Mouse (Mus musculus): ENCODE data around the gene Mrs2. TPM values are rescaled to one million over a fixed set of nuclear protein-coding genes. Genes with fewer than 3 reads are reported as not detected.

Mrs2 gene
- polyA plus RNA-seq (2017; shearing (Covaris generic)) = 1 to 10 TPM; 4.9 to 5.1 TPM

DNA sequence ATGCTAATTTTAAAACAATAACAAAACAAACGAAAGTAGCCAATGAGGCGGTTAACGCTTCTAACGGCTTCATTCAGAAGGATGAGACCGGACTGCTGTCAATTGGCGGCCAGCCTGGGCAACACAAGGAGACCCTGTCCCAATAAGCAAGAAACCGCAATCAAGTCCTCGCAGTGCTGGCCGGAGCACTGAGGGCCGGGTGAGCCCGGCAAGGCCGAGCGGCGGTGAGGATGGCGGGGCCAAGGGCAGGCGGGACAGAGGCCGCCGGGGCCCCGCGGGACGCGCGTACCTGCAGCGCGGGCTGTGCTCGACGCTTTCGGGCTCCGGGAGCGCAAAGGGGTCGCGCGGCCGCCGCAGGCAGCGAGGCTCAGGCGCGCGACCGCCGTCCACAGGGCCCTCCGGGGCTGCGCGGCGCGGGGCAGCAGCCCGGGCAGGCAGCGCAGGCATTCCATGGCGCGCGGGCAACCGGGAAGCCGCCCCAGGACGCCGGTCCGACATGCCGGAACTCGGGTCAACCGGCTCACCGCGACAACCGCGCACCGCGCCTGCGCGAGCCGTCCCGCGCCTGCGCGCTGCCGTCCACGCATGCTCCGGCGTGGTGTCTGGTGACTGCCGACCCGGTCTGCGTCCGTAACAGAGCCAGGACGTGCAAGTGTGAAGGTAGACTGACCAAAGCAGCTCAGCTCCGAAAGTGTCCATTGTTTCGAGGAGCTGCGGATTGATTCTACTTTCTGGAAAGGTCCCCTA is at the start of gene Mrs2:
Gene Mrs2 (minus strand): TSS at position 587 of the 747 bp plus-strand sequence.
- peak; percentile 82 for ATAC-seq

DNA sequence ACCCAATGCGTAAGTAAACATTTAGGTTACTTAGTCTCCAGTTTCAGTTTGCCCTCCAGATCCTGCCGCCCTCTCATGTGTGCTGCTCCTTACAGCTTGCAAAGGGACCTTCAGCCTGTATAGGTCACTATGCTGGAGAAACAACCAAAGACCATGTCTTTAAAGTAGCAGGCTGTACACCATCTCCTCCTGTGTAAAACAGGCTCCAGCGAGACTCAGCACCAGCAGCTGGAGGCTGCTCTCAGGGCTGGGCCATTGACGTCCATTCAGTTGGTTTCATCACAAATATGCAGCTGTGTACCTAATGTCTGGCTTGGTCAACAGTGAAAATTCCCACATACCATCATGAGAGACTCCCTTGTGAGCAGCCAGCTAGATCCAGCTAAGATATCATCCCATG is 49.6 kb upstream of the Mrs2 start:
- ATAC-seq = no peak

DNA sequence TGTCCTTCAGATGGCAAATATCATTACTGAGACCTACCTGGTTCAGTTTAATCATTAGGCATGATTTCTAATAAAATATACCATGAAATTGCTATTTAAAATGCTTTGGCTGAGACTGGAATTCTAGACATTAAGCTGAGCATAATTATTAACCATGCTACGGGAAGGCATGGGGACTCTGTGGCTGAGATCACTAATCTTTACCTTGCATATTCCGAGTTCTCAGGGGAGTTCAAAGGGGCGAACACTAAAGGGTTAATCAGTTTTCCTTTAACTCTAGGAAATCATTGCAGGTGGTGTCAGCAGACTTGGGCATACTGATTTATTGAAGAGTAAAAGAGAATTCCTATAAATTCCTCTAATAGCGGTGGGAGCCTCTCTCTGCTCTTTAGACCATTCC is 47.0 kb upstream of the Mrs2 start:
- ATAC-seq = no peak

DNA sequence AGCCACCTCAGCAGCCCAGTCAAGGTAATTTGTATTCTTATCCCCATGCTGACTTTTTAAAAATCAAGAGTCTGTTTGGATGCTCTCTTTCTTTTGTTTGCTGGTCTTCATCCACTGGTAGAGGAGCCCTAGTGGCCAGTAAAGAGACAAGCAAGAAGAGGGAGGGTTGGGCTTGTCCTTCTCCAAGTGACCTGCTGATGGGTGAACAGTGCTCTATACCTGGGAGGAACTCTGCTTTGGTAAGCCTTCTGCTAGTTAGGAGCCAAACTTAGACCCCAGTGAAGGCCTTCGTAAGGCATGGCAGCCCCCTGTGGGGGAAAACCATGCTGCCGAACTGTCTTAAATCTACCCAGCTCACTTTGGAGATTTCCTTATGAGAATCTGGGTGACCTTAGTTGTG is 46.5 kb upstream of the Mrs2 start:
- no peak for ATAC-seq

DNA sequence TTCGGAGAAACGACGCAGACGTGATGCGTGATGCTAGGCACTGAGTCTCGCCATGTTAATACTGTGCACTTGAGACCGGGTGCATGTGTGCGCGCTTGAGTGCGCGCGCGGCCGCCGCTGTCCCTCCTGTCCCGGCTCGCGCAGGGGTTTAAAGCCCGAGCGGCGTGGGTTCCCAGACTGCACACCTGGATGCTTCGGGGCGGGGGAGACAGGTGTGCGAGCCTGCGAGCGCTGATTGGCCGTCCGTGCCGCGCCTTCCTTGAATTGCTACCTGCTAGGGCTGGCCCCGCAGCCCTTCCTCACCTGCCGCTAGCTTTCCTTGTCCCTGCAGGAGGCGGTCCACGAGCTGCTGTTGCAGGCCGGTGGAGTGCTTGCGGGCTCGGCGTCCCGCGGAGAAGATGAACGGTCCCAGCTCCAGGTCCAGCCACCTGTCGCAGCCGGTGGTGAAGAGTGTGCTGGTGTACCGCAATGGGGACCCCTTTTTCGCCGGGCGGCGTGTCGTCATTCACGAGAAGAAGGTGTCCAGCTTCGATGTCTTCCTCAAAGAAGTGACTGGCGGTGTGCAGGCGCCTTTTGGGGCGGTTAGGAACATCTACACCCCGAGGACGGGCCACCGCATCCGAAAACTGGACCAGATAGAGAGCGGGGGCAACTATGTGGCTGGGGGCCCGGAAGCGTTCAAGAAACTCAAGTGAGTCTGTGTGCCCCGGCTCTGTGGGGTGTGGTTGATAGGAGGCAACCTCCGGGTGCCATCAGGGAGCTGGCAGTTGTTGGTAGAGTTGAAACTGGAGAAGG is 35.9 kb upstream of the Mrs2 start, which contains the start of gene Dcdc2a:
Gene Dcdc2a (plus strand): TSS at position 132 of the 795 bp plus-strand sequence.
- ATAC-seq = no peak

DNA sequence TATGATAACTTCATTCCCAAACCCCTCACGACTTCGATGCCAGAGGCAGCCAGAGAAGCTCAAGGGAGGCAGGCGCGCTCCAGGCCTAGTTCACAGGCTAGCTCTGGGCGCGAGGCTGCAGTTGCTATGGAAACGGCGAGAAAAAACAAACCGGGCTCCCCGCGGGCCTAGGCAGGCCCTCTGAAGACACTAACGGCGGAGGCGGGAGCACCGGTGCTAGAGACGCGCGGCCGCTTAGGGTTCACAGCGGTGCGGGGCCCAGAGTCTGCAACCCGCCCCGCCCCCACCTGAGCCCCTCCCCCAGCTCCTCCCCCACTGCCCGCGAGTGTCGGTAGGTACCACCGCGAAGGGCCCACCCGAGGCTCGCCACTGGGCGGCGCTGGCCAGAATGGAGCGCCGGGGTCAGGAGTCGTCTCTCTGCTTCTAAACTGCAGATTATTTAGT is 35.0 kb upstream of the Mrs2 start:
- ATAC-seq = no peak

DNA sequence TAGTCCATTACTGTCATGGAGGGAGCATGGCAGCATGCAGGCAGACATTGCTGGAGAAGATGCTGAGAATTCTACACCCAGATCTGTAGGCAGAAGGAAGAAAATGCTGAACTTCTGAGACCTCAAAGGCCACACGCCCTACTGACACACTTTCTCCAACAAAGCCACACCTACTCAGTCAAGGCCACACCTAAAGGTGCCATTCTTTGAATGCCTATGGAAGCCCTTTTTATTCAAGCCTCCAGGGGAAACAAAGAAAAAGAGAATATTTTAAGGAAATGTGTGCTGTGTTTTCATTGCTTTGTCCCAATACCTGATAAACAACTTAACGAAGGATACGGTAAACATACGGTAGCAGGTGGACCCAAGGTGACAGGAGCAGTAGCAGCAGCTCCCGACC is 32.5 kb upstream of the Mrs2 start:
- no peak for ATAC-seq

DNA sequence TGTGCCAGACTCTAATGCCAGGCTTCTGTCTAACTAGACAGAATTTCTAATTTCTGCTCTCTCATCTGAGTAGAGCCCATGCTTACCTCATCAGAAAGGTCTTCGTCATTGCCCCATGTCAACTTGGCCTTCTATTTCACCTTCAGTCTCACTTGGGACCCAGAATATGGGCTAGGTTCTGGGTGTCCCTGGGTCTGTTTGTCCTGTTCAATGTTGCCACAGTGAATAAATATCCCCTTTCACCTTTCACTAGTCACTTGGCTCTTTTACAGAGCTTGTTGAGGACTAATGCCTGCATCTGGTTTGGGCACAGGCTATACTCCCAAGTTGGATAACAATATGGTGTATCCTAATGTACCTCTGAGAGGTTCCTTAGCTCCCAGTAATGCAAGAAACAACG is 19.3 kb upstream of the Mrs2 start:
- ATAC-seq = no peak

DNA sequence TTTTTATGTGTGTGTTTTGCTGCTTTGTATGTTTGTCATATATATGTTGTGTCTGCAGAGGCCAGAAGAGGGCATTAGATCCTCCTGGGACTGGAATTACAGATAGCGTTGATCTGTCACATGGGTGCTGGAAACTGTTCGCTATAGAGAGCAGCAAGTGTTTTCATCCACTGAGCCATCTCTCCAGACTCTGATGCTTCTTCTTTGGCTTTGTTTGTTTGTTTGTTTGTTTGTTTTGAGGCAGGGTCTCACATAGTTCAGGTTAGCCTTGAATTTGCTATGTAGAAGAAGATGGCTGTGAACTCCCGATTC is 6.9 kb upstream of the Mrs2 start:
- no peak for ATAC-seq

DNA sequence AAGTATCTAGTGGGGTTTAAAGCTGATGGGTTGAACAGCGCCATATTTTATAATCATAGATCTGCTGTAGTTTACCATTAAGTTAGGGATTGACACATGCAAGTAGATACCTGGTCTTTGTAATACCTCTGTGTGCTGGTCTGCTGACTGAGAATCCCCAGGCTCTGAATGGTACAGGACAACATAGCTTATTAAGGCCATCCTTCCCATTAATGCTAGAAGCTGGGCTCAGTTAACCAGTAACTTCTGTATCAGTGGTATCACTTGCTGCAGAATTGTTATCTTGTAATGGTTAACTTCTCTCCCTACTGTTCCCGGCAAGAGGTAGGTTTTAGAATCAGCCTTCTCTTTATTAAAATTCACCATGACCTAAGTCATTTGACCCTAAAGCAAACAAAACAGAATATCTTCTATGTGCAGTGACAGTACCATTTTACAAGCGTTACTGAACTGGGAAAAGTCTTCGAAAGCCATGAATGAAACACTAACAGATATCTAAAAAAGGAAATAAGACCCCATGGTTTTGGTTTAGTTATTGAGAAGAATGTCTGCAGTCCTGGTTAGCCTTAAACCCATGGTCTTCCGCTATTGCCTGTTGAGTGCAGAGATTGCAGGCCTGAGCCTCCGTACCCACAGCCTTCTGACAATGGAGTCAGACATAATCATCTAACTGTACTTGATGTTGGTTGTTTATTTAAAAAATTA is 6.4 kb upstream of the Mrs2 start:
- ATAC-seq = no peak

DNA sequence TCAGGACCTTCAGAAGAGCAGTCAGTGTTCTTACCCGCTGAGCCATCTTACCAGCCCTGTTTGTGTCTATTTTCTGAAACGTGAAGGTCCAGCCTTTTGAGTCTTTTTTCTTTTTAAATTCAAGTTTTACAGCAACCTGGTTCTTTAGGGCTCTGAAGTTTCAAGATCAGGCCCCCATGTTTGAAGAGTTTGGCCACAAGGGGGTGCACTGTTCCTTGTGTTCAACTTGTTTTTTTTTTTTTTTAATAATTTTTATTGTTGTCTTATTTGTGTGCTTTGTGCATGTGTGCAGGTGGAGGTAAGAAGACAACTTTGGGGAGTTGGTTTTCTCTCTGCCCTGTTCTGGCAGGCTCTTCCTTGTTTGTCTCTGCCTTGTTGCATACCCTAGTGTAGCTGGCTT is 4.5 kb upstream of the Mrs2 start:
- no peak for ATAC-seq

DNA sequence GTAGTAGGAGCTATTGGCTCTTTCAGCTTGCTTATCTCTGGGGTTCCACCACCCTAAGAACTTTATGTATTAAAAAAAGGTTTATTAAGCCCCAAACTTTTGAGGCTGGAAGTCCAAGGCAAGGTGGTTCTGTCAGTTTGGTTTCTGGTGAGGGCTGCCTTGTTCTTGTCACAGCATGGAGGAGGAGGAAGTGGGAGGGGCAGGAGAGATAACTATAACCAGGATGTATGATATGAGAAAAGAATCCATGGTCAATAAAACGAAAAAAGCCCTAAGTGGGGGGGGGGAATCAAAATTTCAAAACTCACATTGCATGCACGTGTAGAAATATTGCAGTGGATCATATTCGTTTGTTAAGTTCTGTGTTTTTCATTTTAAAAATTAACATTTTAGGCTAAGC is 3.0 kb upstream of the Mrs2 start:
- ATAC-seq = no peak

DNA sequence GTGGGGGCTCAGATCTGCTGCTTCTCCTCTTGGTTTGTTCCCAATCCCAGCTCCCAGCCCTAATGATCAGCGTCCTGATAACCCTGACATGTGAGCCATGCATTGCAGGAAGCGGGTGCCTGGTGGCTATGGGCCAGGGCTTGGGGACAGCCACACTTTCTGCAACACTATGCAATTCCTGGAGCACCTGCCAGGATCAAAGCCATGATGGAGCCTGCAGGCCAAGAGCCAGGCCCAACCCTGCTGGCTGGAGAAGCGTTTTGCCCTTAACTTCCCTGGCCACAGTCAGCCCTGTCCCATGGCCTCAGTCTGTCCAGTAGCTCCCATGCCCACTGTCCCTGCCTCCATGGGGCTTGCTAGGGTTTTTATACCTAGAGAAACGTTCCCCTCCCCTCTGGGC is 2.2 kb upstream of the Mrs2 start:
- ATAC-seq = no peak

DNA sequence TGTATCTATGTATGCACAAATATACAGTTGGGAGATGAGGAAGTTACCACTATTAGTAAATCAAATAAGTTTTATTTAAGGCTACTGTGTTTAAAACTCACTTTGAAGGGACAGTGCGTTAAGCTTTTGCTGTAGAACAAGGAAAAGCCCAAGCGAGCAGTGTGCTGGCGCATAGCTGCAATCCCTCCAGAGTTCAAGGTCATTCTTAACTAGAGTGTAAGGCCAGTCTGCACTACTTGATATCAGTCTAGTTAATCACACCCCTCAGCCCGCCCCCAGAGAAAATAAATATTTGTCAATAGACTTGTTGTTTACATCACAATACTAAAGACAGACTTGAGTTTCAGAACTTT is 337 bp upstream of the Mrs2 start:
- ATAC-seq = peak; percentile 7

DNA sequence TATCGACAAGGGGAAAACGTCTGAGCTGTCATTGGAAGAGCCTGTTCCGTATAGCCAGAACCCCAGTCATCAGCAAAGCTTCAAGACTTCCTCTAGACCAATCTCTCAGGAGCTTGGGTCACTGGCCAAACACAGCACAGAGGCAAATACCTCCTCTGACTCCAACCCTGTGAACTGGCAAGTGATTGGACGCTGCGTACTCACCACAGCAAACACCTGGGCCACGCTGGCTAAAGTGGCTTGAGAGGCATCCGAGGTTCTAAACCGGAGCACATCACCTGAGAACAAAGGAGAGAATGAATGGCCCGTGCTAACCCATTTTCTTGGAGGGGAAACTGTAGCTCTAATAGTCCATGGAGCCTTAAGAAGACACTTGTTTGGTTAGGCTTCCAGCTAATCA is 1.9 kb downstream of the Mrs2 start:
- no peak for ATAC-seq

DNA sequence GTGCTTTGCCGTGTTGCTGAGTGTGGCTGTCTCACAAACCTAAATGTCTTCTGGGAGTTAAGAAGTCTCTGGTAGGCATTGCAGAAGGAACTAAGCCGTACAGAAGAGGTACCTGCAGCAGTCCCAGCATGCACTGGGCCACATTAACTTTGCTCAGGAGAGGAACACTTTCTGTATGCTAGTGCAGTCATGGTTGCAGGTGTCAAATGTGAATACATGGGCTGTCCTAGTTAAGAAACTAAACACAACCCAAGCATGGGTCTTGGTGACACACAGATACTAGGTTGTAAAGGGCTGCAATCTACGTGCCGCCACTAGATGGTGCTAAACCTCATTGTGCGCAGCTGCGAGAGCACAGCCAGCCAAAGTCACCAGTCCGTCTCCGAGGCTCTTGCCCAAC is 13.1 kb downstream of the Mrs2 start:
- ATAC-seq = peak; percentile 76

DNA sequence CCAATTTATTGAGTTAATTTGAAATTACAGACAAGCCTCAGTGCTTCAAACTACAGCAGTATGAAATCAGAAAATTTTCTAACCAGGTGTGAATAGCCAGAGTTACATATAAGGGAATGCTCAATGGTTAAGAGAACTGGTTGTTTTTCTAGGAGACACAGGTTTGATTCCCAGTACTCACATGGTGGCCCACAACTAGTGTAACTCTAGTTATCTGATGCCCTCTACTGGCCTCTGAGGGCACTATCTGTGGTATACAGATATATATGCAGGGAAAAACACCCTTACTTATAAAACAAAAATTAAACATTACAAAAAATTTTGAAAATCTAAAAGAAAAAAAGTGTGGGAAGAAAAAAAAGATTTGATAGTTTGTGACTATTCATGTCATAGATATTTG is 17.2 kb downstream of the Mrs2 start:
- ATAC-seq = no peak

DNA sequence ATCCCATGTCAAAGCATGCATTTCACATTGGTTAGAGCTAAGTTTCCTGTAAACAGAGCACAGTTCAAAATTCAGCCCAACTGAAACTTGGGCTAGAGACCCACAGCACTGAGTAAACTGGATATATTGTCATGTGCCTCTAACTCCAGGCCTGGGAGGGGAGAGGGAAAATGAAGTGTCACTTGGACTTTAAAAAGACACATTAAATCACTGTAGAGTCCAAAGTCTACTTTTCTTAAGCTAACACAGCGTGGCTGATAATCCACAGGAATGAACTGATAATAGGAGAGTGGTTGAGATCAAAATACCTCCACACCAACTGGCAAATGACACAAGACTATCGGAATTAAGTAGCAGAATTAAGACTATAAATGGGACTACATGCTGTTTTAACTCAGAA is 20.6 kb downstream of the Mrs2 start:
- no peak for ATAC-seq

DNA sequence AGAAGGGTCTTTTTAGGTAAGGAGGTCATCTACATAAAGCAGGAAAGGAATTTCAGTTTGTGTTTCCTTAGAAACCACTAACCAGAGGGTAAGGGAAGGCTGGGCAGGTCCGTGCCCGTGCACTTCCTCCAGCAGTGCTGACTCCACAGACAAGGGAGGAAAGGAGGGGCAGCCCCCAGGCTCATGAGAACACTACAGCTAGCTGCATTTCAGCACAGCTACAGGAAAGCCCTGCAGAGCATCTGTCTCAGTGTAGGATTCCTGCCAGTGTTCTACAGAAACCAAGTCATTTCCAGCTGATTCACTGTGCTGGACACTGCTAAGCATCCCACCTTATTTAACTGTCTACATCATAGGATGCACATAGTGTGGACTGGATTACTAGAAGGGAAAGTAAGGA is 27.0 kb downstream of the Mrs2 start:
- ATAC-seq = no peak

DNA sequence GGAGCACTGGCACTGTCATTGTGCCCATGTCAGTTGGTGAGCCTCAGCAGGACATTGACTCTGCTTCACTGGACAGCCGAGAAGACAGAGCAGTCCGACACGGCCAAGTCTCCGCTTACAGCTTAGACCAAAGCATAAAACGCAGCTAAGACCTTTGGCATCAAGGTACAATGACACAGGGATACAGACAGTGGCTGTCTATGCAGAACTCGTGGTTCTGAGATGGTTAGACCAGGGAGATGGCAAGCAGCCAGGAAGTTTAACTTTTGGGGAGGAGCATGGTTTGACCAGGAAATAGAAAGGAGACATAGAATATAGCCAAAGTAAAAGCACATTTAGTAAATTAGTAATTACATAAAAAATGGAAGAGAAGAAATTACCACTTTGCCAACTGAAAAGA is 31.2 kb downstream of the Mrs2 start:
- no peak for ATAC-seq

DNA sequence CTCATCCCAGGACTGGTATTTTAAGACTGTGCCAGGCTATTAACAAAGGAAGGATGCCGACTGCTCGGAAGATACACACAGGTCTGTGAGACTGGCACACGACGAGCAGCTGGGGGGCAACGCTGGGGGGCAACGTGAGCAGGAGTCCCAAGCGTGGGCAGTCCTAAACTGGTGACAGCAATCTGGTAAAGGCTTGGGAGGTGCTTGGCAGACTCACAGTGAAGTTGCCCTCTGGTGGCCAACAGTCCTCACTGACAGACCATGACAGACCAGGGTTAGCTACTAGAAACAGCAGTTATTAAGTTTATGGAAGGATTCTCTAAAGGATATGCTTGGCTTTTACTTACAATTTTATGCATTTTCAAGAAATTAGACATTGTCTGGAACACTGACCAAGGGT is 31.8 kb downstream of the Mrs2 start:
- ATAC-seq = peak; percentile 85

DNA sequence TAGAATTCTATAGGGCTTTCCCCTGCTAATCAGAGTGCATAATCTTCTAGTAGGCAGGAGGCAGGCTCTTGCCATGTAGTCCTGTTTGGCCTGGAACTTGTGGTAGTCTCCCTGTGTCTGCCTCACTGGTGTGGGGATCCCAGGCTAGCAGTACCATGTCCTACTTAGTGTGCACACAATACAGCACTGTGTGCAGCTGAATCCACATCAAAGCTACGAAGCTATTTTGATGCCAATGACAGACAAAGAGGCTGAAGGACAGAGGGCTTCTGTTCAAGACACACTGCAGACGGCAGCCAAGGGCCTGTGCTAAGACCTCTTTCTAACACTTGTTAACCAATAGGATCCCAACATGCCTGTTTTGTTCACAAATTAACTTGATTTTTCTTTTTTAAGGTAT is 34.7 kb downstream of the Mrs2 start:
- ATAC-seq = no peak

DNA sequence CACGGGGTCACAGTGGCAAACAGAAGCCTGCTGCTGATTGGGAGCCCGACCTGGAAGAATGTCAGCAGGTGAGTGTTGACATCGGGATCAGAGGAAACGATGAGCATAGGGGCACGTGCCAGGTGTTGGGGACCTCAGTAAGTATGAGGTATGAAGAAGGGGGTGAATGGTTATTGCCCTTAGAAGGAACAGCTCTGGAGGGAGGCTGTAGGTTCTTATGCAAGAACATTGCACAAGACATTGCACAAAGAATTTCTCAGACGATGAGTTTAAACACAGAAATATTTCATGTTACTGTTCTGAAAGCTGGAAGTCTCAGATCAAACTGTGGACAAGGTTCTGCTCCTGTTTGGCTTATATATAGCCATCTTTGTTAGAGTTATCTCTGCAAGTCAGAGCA is 39.1 kb downstream of the Mrs2 start:
- no peak for ATAC-seq

DNA sequence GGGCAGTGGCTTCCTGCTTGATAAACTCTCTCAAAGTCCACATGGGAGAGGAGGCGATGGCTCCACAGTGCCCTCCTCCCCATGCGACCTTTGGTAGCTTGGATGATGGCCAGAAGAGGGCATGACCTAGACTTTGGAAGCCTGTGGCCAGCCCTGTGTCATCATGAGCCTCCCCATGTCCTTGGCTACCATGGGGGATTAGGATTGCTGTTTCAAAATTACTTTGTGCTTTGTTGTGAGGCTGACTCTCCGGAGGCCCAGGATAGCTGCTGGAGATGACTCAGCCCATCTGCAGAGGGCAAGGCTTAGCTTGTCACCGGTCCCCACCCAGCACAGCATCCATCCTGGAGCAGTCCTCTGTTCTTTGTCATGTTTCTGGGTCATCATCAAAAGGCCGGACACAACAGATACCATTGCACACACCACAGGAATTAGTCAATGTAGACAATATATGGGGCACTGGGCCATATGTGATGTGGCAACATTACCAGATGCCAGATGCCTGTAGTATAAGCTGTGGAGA is 42.3 kb downstream of the Mrs2 start:
- ATAC-seq = no peak

Measured in CD4-positive, CD25-positive, alpha-beta regulatory T cell, adult 4 months (primary cell).